Mouse (Mus musculus) cerebral cortex, adult 2 months (tissue): ENCODE data around the gene Scn10a.

ENCODE experiments used
- WGBS: fragments of 180-500 bp; shearing (Covaris S2); methylation state at CpG from one replicate; pipeline ENCODE4 v1.1.7; 2018; 5-methylcytosine and 5-hydroxymethylcytosine counted together

Gene Scn10a

GRCm38 (mm10) chr9:119634216-119634843 is 84.8 kb downstream of the Scn10a start:
- 88% methylated on average over 11 of the region's 11 CpGs for WGBS

GRCm38 (mm10) chr9:119633475-119633874 is 85.6 kb downstream of the Scn10a start:
- WGBS: 82% methylated on average over 5 of the region's 5 CpGs

GRCm38 (mm10) chr9:119632801-119633200 is 86.3 kb downstream of the Scn10a start:
- 23% methylated on average over 12 of the region's 12 CpGs for WGBS

- WGBS: 53% methylated on average over 15 of the region's 15 CpGs
Observed at GRCm38 (mm10) chr9:119631899-119632533, 87.1 kb downstream of the Scn10a start.

GRCm38 (mm10) chr9:119631393-119631898 is 87.7 kb downstream of the Scn10a start:
- WGBS: 76% methylated on average over 13 of the region's 13 CpGs

- 64% methylated on average over 8 of the region's 8 CpGs for WGBS
Observed at GRCm38 (mm10) chr9:119628690-119629268, 90.3 kb downstream of the Scn10a start.

GRCm38 (mm10) chr9:119627227-119627626 is 91.9 kb downstream of the Scn10a start:
- 41% methylated on average over 6 of the region's 6 CpGs for WGBS

GRCm38 (mm10) chr9:119624151-119624550 is 95.0 kb downstream of the Scn10a start:
- WGBS: 77% methylated on average over 4 of the region's 4 CpGs

- 57% methylated on average over 6 of the region's 6 CpGs for WGBS
Observed at GRCm38 (mm10) chr9:119614798-119615197, 104.3 kb downstream of the Scn10a start.

- 87% methylated on average over 7 of the region's 7 CpGs for WGBS
Observed at GRCm38 (mm10) chr9:119610563-119611166, 108.5 kb downstream of the Scn10a start.

- WGBS: 95% methylated on average over 5 of the region's 5 CpGs
Observed at GRCm38 (mm10) chr9:119606906-119607305, 112.2 kb downstream of the Scn10a start.

GRCm38 (mm10) chr9:119604607-119605006 is 114.5 kb downstream of the Scn10a start:
- 73% methylated on average over 8 of the region's 8 CpGs for WGBS

- WGBS: 83% methylated on average over 10 of the region's 10 CpGs
Observed at GRCm38 (mm10) chr9:119598501-119598900, 120.6 kb downstream of the Scn10a start.

- 65% methylated on average over 8 of the region's 8 CpGs for WGBS
Observed at GRCm38 (mm10) chr9:119597332-119597731, 121.8 kb downstream of the Scn10a start.

GRCm38 (mm10) chr9:119589592-119589991 is 129.5 kb downstream of the Scn10a start:
- 89% methylated on average over 8 of the region's 8 CpGs for WGBS

GRCm38 (mm10) chr9:119588763-119589449 is 130.2 kb downstream of the Scn10a start:
- 51% methylated on average over 26 of the region's 26 CpGs for WGBS

- 1% methylated on average over 6 of the region's 6 CpGs for WGBS
Observed at GRCm38 (mm10) chr9:119580668-119581067, 138.5 kb downstream of the Scn10a start.

- 92% methylated on average over 17 of the region's 17 CpGs for WGBS
Observed at GRCm38 (mm10) chr9:119580187-119580586, 138.9 kb downstream of the Scn10a start.

GRCm38 (mm10) chr9:119578636-119579438 is 140.3 kb downstream of the Scn10a start, which contains the start of gene Scn5a:
TSS of gene Scn5a (minus strand) at chr9:119579016.
- WGBS: under 1% methylated on average over 80 of the region's 99 CpGs

- WGBS: 8% methylated on average over 24 of the region's 24 CpGs
Observed at GRCm38 (mm10) chr9:119578311-119578635, 140.8 kb downstream of the Scn10a start.

GRCm38 (mm10) chr9:119576977-119577376 is 142.1 kb downstream of the Scn10a start:
- WGBS: 60% methylated on average over 2 of the region's 2 CpGs
